Mouse (Mus musculus): Measurements from ENCODE around the gene Ddias.

Gene Ddias

GRCm38 (mm10) chr7:92848246-92848645 is 25.8 kb downstream of the Ddias start:
- no peak for DNase-seq

GRCm38 (mm10) chr7:92842254-92842653 is 31.8 kb downstream of the Ddias start:
- DNase-seq: no peak

DNA sequence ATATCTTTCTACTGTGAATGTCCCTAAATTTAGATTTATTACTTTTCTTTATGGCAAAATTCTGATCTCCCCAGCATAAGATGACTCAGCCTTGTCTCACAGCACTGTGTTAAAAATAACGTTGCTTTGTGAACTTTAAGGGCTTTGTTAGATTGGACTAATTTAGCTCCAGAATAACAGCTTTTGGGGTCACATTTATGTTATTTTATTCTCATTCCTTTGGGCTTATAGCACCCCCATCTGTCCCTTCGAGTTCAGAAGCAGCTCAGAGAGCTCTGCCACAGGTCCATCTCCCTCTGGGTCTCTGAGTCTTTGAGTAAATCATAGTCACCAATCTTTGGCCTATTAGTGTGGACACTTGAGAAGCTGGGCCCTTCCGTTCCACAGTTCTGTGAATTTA is 36.1 kb downstream of the Ddias start:
- no peak for DNase-seq

- no peak for DNase-seq
Observed at GRCm38 (mm10) chr7:92837226-92837625, 36.8 kb downstream of the Ddias start.

DNA sequence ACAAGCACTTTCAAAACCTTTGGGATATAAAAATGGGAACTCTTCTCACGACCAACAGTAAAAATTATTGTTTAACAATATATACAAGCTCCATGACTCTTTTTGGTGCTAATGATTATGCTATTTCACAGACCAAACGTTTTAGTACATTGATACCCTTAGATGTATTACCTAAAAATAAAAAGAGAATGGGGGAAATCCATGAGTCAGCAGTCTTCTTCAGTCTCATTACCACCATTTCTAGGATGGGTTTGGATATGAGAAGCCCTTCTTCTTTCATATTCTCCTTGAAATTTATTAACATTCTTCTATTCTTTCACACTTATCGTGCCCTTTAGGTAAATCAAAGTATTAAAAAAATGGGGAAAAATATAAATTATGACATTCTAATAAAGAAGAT is 37.6 kb downstream of the Ddias start:
- no peak for DNase-seq

DNA sequence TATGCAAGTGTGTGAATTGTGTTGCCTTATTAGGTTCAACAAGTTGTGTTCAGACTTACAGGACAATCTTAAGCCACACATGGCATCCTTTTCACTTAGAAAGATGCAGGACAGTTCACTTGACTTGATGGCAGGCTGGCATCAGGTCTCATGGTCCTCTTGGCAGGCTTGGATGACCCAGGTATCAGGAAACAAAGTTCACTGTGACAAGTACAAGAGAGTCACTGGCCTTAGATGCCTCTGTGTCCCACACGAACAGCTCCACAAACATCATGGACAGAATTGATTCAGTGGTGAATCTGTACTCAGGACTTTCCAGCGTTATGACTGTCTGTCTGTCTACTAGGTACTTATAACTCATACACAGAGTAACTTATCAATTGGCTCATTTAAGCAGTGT is 39.7 kb downstream of the Ddias start:
- DNase-seq: no peak

DNA sequence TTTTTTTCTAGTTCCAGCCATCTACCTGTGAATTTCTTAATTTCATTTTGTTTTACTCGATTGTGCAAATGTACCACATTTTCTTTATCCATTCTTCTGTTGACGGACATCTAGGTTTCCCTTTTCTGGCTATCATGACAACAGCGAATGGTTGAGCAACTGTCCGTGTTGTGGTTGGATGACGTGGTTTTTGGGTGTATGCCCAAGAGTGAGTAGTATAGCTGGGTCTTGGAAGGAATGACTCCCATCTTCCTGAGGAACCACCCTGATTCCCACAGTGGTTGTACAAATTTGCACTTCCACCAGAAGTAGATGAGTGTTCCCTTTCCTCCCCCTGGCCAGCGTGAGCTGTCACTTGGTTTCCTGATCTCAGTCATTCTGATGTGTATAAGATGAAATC is 41.7 kb downstream of the Ddias start:
- DNase-seq: no peak

DNA sequence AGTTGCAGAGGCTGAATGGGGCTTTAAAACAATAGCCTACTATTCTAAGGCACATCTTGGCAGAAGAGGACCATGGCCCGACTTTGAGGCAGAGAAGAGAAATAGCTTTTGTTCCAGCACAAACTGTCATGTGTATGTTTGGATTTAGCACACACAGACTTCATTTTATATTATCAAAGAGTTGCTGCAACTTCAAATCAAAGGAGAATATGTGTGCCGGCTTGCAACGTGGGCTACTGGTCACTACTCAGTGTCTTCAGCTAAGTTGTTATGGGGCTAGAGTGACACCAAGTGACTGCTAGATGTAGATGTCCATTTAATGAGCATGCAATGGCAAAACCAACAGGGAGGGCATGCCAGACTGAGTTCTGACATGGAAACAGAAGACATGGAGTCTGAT is 46.1 kb downstream of the Ddias start:
- DNase-seq: no peak

DNA sequence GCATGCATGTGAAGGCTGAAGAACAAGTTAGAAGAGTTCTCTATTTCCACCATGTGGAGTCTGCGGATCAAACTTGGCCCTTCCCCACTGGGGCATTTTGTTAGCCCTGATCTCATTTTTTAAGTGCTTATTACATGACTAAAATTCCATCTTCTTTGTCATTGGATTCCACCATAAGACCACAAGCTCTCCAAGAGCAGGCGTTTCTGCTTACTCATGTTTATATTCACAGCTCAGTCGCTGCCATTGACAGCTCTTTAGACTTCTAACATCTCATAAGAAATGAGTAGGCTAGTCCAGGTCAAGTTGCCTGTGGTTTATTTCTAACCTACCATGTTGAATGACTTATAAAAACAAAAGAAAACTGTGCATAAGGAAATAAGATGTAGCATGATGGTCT is 47.8 kb downstream of the Ddias start:
- no peak for DNase-seq

- DNase-seq: no peak
Observed at GRCm38 (mm10) chr7:92822409-92823101, 51.5 kb downstream of the Ddias start.

GRCm38 (mm10) chr7:92821871-92822270 is 52.2 kb downstream of the Ddias start:
- DNase-seq: no peak

GRCm38 (mm10) chr7:92820941-92821465 is 53.0 kb downstream of the Ddias start:
- no peak for DNase-seq

DNA sequence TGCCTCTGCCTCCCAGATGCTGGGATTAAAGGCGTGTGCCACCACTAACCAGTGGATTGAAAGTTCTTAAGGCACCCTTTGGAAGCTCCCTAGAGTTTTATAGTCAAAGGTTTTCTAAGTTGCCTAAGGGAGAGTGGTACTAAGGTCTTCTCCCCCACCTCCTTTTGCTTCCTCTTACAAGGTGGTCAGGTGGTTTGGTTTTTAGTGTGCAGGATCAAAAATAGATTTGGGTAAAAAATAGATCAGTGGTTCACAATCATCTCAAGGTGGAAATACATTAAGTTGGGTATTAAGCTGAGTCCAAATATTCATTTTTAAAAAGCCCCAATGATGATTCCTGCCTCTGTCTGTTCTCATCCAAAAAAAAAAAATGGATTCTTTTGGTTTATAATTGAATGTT is 53.6 kb downstream of the Ddias start:
- DNase-seq: peak; percentile 23 to 26

- peak; percentile 73 to 75 for DNase-seq
Observed at GRCm38 (mm10) chr7:92819656-92820055, 54.4 kb downstream of the Ddias start.

- DNase-seq: peak; percentile 33 to 40
Observed at GRCm38 (mm10) chr7:92817886-92818285, 56.2 kb downstream of the Ddias start.

DNA sequence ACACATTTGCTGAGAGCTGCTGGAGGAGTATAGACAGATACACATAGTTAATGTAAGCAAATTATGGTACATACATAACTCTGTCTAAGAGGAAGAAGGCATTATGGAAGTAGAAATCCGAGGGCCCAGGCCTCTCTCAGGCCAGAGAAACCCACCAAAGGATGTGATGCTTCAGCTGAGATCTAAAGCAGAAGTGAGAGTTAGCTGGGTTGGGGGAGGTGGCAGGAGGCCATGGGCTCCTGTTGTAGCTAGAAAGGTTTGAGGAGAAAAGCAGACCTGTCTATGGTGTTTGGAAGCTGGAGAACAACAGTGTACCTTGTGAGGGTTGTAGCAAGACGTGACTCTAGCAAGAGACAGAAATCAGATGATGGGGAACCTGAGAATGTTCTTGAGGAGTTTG is 56.8 kb downstream of the Ddias start:
- peak; percentile 79 to 82 for DNase-seq

DNA sequence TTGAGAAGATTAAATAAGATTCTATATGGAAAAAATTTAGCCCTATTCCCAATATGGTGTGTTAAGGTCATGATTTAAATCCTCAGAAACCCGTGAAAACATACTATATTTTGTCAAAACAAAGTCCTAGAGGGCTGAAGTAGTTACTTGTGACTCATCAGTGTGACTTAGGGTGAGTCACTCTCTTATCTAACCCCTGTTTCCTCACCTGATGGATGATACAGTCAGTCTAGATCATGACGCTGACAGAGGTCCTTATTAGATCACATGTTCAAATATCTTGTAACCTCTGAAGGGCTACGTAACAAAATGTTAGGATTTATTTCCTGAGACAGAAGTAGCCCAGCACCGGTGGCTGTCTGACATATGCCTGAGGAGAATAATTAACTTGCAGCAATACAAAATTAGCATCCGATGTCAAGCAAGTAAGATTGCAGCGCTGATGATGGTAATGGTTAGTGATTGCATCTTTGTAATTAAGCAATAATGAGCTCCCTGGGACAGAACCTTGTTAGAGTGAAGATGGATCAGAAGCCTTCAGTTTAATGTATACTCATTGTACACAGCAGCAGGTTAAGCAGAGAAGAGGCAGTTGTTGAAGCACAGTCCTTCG is 62.3 kb downstream of the Ddias start:
- no peak for DNase-seq
